Mouse (Mus musculus) c-Kit-positive CD71-negative TER-119-negative erythroid progenitor cells, embryonic 14.5 days (primary cell): ENCODE data around the gene Tnpo3.
A peak's percentile ranks its signal among the peaks of the same experiment; 100 is the strongest.
"Not testable (repeated sequence)": the region's sequence is repeated elsewhere in the genome, so short reads cannot be mapped to it uniquely, and the experiment has no call there.

ENCODE experiments used
- DNase-seq: peaks from one replicate; pipeline ENCODE4 v3.0.0-alpha.2; 2013; ENCODE audit warnings: low read depth

Tnpo3 gene

DNA sequence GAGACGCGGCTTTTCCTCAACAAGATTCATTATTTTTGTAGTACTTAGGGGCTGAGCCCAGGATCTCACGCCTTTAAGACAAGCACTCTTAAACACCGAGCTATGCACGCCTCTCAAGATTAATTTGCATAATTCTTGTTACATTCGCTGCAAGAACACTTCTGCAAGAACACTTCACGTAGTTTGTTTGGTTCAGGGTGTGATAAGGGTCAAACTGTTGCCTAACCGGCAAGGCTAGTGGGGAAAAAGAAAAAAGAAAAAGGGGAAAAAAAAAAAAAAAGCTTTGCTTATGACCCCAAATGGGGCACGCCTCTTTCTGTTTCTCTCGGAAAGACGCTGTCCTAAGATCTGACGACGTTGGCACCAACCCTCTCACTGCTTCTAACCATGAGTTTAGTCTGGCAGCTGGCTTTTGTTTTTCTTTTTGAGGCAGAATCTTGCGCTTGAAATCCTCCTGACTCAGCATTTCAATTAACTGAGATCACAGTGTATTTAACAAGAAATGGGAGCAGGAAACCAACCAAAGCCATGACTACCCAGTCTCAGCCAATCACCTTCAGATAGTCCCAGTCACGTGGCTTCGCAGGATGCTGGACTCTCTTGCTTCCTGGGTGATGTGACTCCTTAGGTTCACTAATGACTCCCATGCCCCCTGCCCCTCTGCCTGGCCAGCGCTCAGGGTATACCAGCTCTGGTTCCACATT is 11.3 kb upstream of the Tnpo3 start:
- no peak for DNase-seq

- no peak for DNase-seq
Measured at GRCm38 (mm10) chr6:29620176-29620575, 10.5 kb upstream of the Tnpo3 start.

DNA sequence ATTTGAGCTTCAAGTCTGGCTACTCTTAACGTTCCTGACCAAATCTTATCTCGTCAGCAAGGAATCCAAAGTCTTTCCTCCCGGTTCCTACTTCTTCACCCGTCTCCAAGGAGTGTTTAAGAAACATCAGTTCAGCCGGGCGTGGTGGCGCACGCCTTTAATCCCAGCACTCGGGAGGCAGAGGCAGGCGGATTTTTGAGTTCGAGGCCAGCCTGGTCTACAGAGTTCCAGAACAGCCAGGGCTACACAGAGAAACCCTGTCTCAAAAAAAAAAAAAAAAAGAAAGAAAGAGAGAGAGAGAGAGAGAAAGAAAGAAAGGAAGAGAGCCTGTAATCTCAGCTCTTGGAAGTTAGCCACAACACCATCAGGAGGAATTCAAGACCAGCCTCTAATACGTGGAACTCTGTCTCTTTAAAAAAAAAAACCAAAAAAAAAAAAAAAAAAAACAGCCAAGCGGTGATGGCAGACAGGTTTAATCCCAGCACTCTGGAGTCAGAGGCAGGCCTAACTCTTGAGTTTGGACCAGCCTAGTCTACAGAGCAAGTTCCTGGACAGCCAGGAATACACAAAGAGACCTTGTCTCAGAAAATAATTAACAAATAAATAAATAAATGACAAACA is 443 bp upstream of the Tnpo3 start:
- DNase-seq = not testable (repeated sequence)

GRCm38 (mm10) chr6:29600188-29600587 is 9.5 kb downstream of the Tnpo3 start:
- DNase-seq = no peak

- no peak for DNase-seq
Measured at GRCm38 (mm10) chr6:29595656-29596055, 14.0 kb downstream of the Tnpo3 start.

- DNase-seq = no peak
Measured at GRCm38 (mm10) chr6:29581202-29581601, 28.5 kb downstream of the Tnpo3 start.

- no peak for DNase-seq
Measured at GRCm38 (mm10) chr6:29580770-29581169, 28.9 kb downstream of the Tnpo3 start.

DNA sequence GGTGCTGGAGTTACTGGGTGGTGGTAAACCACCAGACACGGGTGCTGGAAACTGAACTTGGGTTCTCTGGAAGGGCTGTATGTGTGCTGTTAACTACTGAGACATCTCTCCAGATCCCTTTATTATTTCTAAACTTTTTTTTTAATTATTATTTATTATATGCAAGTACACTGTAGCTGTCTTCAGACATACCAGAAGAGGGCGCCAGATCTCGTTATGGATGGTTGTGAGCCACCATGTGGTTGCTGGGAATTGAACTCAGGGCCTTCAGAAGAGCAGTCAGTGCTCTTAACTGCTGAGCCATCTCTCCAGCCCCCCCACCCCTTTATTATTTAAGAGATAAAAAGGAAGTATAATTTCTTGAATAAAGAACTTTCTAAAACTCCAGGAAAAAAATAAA is 33.3 kb downstream of the Tnpo3 start:
- not testable (repeated sequence) for DNase-seq

DNA sequence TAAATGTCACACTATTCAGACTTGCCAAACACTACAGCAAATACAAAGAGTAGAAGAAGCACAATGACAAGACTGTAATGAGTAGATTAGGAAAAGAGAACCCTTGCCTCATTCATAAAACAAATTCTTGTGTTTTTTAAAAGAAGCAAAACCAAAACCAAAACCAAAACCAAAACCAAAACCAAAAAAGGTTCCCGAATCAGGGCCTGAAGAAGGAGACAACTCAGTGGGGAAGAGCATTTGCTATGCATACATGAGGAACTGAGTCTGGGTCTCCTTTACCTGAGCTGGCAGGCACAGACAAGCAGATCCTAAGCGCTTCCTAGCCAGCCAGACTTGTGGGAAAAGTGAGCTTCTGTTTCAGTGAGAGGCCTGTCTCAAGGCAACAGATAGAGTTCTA is 52.6 kb downstream of the Tnpo3 start:
- no peak for DNase-seq

DNA sequence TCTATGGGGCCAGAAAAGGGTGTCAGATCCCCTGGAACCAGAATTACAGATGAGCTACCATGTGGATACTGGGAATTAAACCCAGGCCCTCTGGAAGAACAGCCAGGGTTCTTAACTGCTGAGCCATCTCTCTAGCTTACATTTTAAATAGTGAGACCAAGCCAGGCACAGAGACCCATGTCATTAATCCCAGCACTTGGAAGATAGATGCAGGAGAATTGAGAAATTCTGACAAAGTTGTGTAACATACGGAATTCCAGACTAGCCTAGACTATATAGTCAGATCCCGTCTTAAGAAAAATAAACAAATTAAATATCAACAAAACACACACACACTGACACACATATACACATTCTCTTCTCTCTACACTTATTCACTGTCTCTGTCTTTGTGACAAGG is 57.2 kb downstream of the Tnpo3 start:
- no peak for DNase-seq

GRCm38 (mm10) chr6:29548086-29548485 is 61.6 kb downstream of the Tnpo3 start:
- DNase-seq = no peak

GRCm38 (mm10) chr6:29547582-29547981 is 62.1 kb downstream of the Tnpo3 start:
- no peak for DNase-seq

GRCm38 (mm10) chr6:29545611-29546010 is 64.1 kb downstream of the Tnpo3 start:
- no peak for DNase-seq

DNA sequence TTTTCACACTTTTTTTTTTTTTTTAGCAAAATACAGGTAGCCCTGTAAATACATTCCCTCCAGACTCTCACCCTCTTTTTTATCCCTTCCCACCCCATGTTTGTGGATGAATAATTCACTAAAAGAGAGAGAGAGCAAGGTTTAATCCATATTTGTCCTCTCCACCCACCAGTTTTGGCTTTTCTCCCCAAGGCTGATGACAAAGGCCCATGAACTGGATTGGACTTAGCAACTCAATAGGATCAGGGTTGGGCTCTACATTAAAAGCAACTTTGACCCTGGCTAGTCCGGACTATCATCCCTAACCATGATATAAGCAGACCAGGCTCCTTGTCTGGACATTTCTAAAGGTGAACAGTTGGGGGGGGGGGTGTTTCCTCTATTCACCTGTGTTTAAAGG is 68.7 kb downstream of the Tnpo3 start:
- no peak for DNase-seq

DNA sequence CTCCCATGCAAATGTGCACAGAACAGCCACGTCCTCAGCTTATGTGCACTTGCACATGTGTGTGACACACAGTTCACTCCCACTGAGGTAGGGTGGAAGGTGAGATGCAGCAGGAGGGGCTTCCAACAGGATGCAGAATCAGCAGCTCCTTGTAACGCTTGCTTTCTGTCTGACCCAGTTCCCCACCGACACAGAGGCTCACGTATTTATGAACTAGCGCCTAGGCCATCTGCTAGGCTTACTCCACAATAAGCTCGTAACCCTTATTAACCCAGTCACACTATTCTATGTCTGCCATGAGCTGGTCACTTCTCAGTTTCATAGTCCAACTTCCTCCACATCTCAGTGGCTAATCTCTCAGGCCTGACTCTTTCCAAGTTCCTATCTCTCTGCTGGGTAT is 69.5 kb downstream of the Tnpo3 start:
- DNase-seq = no peak

- no peak for DNase-seq
Measured at GRCm38 (mm10) chr6:29539502-29539901, 70.2 kb downstream of the Tnpo3 start.

GRCm38 (mm10) chr6:29537221-29537620 is 72.5 kb downstream of the Tnpo3 start:
- no peak for DNase-seq

- DNase-seq = no peak
Measured at GRCm38 (mm10) chr6:29536651-29537193, 73.0 kb downstream of the Tnpo3 start.

DNA sequence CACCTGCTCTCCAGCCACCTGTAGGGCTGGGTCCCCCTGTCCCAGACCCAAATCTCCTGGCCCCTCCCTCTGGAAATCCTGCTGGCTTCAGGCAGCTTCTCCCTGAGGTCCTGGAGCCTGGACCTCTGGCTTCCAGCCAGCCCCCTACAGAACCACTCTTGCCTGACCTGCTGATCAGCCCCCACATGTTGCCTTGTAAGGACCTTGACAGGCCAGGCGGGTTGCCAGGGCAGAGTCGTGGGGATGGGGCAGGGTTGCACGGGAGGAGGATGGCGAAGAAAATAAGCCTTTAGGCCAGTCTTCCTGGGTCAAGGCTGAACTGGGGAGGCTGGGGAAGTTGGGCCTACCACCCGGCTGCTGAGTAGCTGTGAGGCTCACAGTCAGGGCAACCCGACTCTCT is 74.4 kb downstream of the Tnpo3 start:
- no peak for DNase-seq

DNA sequence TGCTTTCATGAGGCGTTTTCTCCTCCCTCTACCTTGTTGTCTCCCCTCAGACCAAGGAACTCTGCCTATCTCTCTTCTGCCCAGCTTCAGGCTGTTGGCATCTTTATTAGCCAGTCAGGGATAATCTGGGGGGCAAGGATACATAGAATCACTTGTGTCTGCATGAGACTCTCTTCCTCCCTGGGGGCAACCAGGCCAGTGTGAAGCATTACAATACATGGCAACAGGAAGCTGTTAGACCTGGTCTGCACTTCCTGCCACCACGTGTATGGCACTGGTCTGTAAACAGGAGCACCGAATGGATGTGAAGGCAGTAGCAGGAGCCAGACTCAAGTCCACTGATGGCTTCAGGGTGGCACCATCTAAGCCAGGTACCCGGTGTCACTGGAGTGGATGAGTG is 79.6 kb downstream of the Tnpo3 start:
- DNase-seq = no peak

GRCm38 (mm10) chr6:29529444-29529820 is 80.3 kb downstream of the Tnpo3 start:
- DNase-seq = no peak

DNA sequence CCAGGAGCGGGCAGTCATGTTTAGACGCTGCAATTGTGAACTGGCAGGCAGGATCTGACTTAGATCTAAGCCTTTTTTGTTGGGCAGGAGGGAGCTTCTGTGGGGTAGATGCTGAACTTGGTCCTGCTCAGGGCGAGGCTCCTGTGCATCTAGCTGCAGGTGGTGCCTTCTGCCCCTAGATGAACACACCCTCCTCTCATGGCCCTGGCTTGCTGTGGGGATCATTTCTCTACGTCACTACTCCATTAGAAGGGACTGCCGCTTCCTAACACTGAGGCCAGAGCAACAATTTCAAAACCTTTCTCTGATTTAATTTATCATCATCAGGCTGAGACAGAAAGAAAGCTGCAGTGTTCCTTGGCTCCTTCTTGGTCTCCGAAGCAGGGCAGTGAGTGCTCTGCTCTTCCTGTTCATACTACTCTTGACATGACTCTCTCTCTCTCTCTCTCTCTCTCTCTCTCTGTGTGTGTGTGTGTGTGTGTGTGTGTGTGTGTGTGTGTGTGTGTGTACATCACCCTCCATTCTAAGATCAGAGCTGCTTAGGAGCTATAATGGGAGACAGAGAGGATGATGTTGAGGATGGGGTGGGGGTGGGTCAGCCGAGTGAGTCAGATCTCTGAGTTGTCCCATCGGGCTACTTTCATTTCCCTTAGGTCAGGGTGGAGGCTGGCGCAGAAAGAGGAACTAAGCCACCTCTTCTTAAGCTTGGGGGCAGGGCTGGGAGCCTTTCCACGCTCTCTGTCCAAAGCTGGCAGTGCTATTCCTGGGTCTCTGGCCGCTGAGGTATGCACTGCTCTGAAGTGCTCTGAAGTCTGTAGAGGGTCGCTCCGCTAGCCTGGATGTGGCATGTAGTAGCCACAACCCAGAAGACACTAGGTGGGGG is 80.9 kb downstream of the Tnpo3 start:
- peak; percentile 67 for DNase-seq

DNA sequence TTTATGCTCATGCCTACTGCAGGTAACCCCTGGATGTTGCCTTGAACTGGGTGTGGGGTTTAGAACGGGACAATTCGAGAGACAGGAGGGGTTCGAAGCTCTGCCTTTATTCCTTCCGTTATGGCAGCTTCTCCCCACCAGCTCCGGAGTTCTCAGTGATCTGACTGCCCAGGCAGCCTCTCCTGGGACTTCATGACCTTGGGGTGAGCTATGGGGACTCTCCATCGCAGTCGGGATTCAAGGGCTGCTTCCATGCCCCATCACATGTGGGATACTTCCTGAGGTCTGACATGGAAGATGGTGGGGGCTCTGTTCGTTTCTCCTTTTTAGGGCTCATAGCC is 81.6 kb downstream of the Tnpo3 start:
- DNase-seq = no peak
